Comparison of ENCODE assay signal across 9 mouse cellular contexts in the genomic region with DNA sequence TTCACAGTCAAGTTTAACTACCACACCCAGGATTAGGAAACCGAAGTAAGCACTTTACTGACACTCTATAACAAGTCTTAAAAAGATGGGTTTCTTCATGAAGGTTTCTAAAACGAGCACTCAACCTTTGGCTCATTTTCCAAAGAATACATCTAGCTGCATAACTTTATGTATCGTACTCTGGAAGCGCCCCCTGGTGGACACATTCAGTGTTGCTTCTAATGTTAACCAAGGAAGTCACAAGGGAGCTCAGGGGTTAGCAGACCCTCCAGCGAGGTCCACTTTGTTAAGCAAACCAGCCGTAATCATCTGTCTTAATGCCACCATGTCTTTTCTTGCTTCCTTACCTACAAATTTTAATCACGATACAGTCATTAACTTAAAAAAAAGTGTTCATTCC. TPM values are rescaled to one million over a fixed set of nuclear protein-coding genes. Genes with fewer than 3 reads are reported as not detected.
A peak's percentile ranks its signal among the peaks of the same experiment; 100 is the strongest.
DNase-seq lines count a peak whose midpoint lies in the region; ATAC-seq and TF ChIP-seq lines count a peak whose summit lies in the region.
"Had no signal": no experiment of that assay in that cellular context is flagged by ENCODE, and none has a peak within 500 bp of the region (broad histone marks: within the 10 kb centered on the region; RNA-seq: fewer than 3 reads in every experiment).

No protein-coding gene starts in this region.

- H3K9me3 ChIP-seq in ES-Bruce4 (replicated peaks; ENCODE audit: control insufficient read depth, insufficient read depth, low read length, poor library complexity, severe bottlenecking) = no peaks in the 10 kb centered on the region
- H3K9me3 ChIP-seq: limb, embryonic 13.5 days had no signal

- no peak overlapping the region for H3K9ac ChIP-seq in ES-Bruce4 (ENCODE audit: low read depth, poor library complexity, severe bottlenecking)
- H3K9ac ChIP-seq: limb, embryonic 13.5 days had no signal

- no peaks in the 10 kb centered on the region for H3K27me3 ChIP-seq in ES-Bruce4 (ENCODE audit: control insufficient read depth, insufficient read depth, low read length, poor library complexity, severe bottlenecking)
- H3K27me3 ChIP-seq: limb, embryonic 13.5 days had no signal

- no peaks in the 10 kb centered on the region for H3K4me1 ChIP-seq in ES-Bruce4 (ENCODE audit: control insufficient read depth, insufficient read depth, low read length)
- H3K4me1 ChIP-seq: limb, embryonic 13.5 days had no signal

- H3K4me3 ChIP-seq in ES-Bruce4 (ENCODE audit: low read depth, low read length) = no peak overlapping the region
- H3K4me3 ChIP-seq in layer of hippocampus, adult 2 months = no peak overlapping the region
- H3K4me3 ChIP-seq: limb, embryonic 13.5 days had no signal

- no peak for TF ChIP-seq EP300 in ES-Bruce4 (IDR thresholded peaks at IDR 0.05; ENCODE audit: insufficient read depth, low read depth, low read length)

- TF ChIP-seq CTCF in ES-Bruce4 (IDR thresholded peaks at IDR 0.05; ENCODE audit: low read depth, low read length) = peak; percentile 37
- peak; percentile 95 for TF ChIP-seq CTCF in layer of hippocampus, adult 2 months (conservative IDR thresholded peaks at IDR 0.05)

- no peaks in the 10 kb centered on the region for H3K36me3 ChIP-seq in ES-Bruce4 (ENCODE audit: control insufficient read depth, insufficient read depth, low read length, poor library complexity, severe bottlenecking)
- H3K36me3 ChIP-seq: limb, embryonic 13.5 days had no signal

- peak; percentile 73 for DNase-seq in A20 (ENCODE audit: low read depth, low spot score)
- peak; percentile 76 for DNase-seq in c-Kit-positive CD71-negative TER-119-negative erythroid progenitor cells, embryonic 14.5 days (ENCODE audit: low read depth)
- DNase-seq in frontal cortex, postnatal 36 days (ENCODE audit: low spot score in 2 of 2) = peak; percentile 62 to 73
- peak; percentile 22 to 70 for DNase-seq in layer of hippocampus, adult 2 months (ENCODE audit: low spot score in 2 of 2)
- DNase-seq in lung, postnatal 25 days (ENCODE audit: low spot score) = peak; percentile 68
- peak; percentile 61 for DNase-seq in spleen, adult 12 weeks (ENCODE audit: low spot score)

- no peak for ATAC-seq in inflammation-experienced regulatory T-cells, adult 6 months

- no peak overlapping the region for H3K27ac ChIP-seq in ES-Bruce4 (ENCODE audit: insufficient read depth, low read length)
- no peak overlapping the region for H3K27ac ChIP-seq in layer of hippocampus, adult 2 months
- H3K27ac ChIP-seq: limb, embryonic 13.5 days had no signal

- no peak for TF ChIP-seq POLR2A in ES-Bruce4 (IDR thresholded peaks at IDR 0.05; ENCODE audit: insufficient read depth, low read length)

RNA-seq across cellular contexts. Expression of a gene that starts 26.3 kb away (rescaled TPM):
- 54.6 and 57.9 TPM in 2 replicates for polyA plus RNA-seq in ES-Bruce4 (2011; ENCODE audit: insufficient read depth, insufficient read length, low read depth, missing spikeins)
- 10 to 100 TPM; 47.8 to 48.8 TPM for total RNA-seq in layer of hippocampus, adult 2 months (2021)
- polyA plus RNA-seq in inflammation-experienced regulatory T-cells, adult 6 months (2017; shearing (Covaris generic)) = 10 to 100 TPM; 14.7 to 16.9 (median 16.3) TPM

RNA-seq across cellular contexts. Expression of a gene that starts 49.9 kb away (rescaled TPM):
- polyA plus RNA-seq in ES-Bruce4 (2011; ENCODE audit: insufficient read depth, insufficient read length, low read depth, missing spikeins) = 26.6 and 27.1 TPM in 2 replicates
- 10 to 100 TPM; 13.6 to 16.3 TPM for total RNA-seq in layer of hippocampus, adult 2 months (2021)
- polyA plus RNA-seq in inflammation-experienced regulatory T-cells, adult 6 months (2017; shearing (Covaris generic)) = 1 to 10 TPM; 3.7 to 4.2 (median 3.8) TPM
